Mouse (Mus musculus): ENCODE measurements around the gene Nck2. TPM values are rescaled to one million over a fixed set of nuclear protein-coding genes. Genes with fewer than 3 reads are reported as not detected.
"Not testable (repeated sequence)": the region's sequence is repeated elsewhere in the genome, so short reads cannot be mapped to it uniquely, and the experiment has no call there.

The Nck2 gene
- total RNA-seq, 2 experiments from 2014 or later = 18.6 to 24.1 TPM

- DNase-seq; intact Hi-C loops (cut with DNase I; ENCODE audit: low total_unique reads): not testable (repeated sequence)
Observed at GRCm38 (mm10) chr1:43553989-43554679, 109.8 kb downstream of the Nck2 start.

- no peak for DNase-seq
- intact Hi-C loops (cut with DNase I; ENCODE audit: low total_unique reads) = no loop called here
Observed at GRCm38 (mm10) chr1:43555222-43555974, 111.0 kb downstream of the Nck2 start.

GRCm38 (mm10) chr1:43558329-43558728, 114.0 kb downstream of the Nck2 start:
- intact Hi-C loops (cut with DNase I; ENCODE audit: low total_unique reads) = no loop called here
- no peak for DNase-seq

GRCm38 (mm10) chr1:43559043-43559692, 114.8 kb downstream of the Nck2 start:
- DNase-seq = no peak

GRCm38 (mm10) chr1:43561085-43561484, 116.7 kb downstream of the Nck2 start:
- no peak for DNase-seq
- intact Hi-C loops (cut with DNase I; ENCODE audit: low total_unique reads) = no loop called here

More at GRCm38 (mm10) chr1:43559043-43559692, 114.8 kb downstream of the Nck2 start:
- intact Hi-C loops (cut with DNase I; ENCODE audit: low total_unique reads) = no loop called here

GRCm38 (mm10) chr1:43562002-43562666, 117.8 kb downstream of the Nck2 start:
- DNase-seq = no peak
- intact Hi-C loops (cut with DNase I; ENCODE audit: low total_unique reads) = no loop called here

- intact Hi-C loops (cut with DNase I; ENCODE audit: low total_unique reads) = no loop called here
- no peak for DNase-seq
Observed at GRCm38 (mm10) chr1:43565260-43565659, 120.9 kb downstream of the Nck2 start.

GRCm38 (mm10) chr1:43566677-43567377, 122.4 kb downstream of the Nck2 start:
- intact Hi-C loops (cut with DNase I; ENCODE audit: low total_unique reads) = no loop called here

GRCm38 (mm10) chr1:43568824-43569223, 124.4 kb downstream of the Nck2 start:
- no peak for DNase-seq

More at GRCm38 (mm10) chr1:43566677-43567377, 122.4 kb downstream of the Nck2 start:
- DNase-seq = no peak

GRCm38 (mm10) chr1:43571105-43571504, 126.7 kb downstream of the Nck2 start:
- intact Hi-C loops (cut with DNase I; ENCODE audit: low total_unique reads) = loop anchor here (2.0 kb wide), 1 partner anchor 38 kb away; no protein-coding TSS in a partner anchor
- no peak for DNase-seq

More at GRCm38 (mm10) chr1:43568824-43569223, 124.4 kb downstream of the Nck2 start:
- intact Hi-C loops (cut with DNase I; ENCODE audit: low total_unique reads) = no loop called here

GRCm38 (mm10) chr1:43574793-43575304, 130.5 kb downstream of the Nck2 start:
- intact Hi-C loops (cut with DNase I; ENCODE audit: low total_unique reads) = no loop called here
- DNase-seq = no peak

GRCm38 (mm10) chr1:43577371-43577770, 133.0 kb downstream of the Nck2 start:
- DNase-seq = no peak
- intact Hi-C loops (cut with DNase I; ENCODE audit: low total_unique reads) = no loop called here

GRCm38 (mm10) chr1:43583564-43583963, 139.2 kb downstream of the Nck2 start:
- DNase-seq = no peak
- intact Hi-C loops (cut with DNase I; ENCODE audit: low total_unique reads) = no loop called here

GRCm38 (mm10) chr1:43589001-43589400, 144.6 kb downstream of the Nck2 start:
- intact Hi-C loops (cut with DNase I; ENCODE audit: low total_unique reads) = no loop called here
- no peak for DNase-seq

GRCm38 (mm10) chr1:43589910-43590309, 145.5 kb downstream of the Nck2 start:
- intact Hi-C loops (cut with DNase I; ENCODE audit: low total_unique reads) = no loop called here
- no peak for DNase-seq

- no peak for DNase-seq
- intact Hi-C loops (cut with DNase I; ENCODE audit: low total_unique reads) = no loop called here
Observed at GRCm38 (mm10) chr1:43590727-43591126, 146.3 kb downstream of the Nck2 start.

- no peak for DNase-seq
- intact Hi-C loops (cut with DNase I; ENCODE audit: low total_unique reads) = no loop called here
Observed at GRCm38 (mm10) chr1:43593069-43593468, 148.7 kb downstream of the Nck2 start.

GRCm38 (mm10) chr1:43594738-43595137, 150.4 kb downstream of the Nck2 start:
- intact Hi-C loops (cut with DNase I; ENCODE audit: low total_unique reads) = no loop called here

GRCm38 (mm10) chr1:43597731-43598130, 153.4 kb downstream of the Nck2 start:
- intact Hi-C loops (cut with DNase I; ENCODE audit: low total_unique reads) = no loop called here
- DNase-seq = no peak

More at GRCm38 (mm10) chr1:43594738-43595137, 150.4 kb downstream of the Nck2 start:
- no peak for DNase-seq
